Mouse (Mus musculus): ENCODE data around the gene H2-T24. TPM values are rescaled to one million over a fixed set of nuclear protein-coding genes. Genes with fewer than 3 reads are reported as not detected.

Gene H2-T24
- total and polyA plus RNA-seq, 3 experiments, result 14.1 to 25.9 TPM; not detected in 1

- H3K27ac ChIP-seq (ENCODE audit: control insufficient read depth, low read depth, low read length), result peak overlapping the region; percentile 97
- peaks cover 2 to 60% of the 10 kb centered on the region in 2 experiments; a peak in 3 of 4 replicates for H3K36me3 ChIP-seq (ENCODE audit: control insufficient read depth in 1 of 2, insufficient read depth in 2 of 2, low read length in 2 of 2)
- no peaks in the 10 kb centered on the region for H3K27me3 ChIP-seq (ENCODE audit: control insufficient read depth in 1 of 2, insufficient read depth in 2 of 2, low read length in 2 of 2)
- peaks cover 61% of the 10 kb centered on the region for H3K79me2 ChIP-seq (ENCODE audit: control insufficient read depth, insufficient read depth, low read length, poor library complexity)
- peak; percentile 42 for DNase-seq (ENCODE audit: low read depth, low spot score)
- H3K4me1 ChIP-seq (ENCODE audit: control insufficient read depth in 1 of 2, insufficient read depth in 2 of 2, low read length in 2 of 2), result peaks cover 42 to 55% of the 10 kb centered on the region in 2 experiments
- H3K9me3 ChIP-seq (replicated peaks; ENCODE audit: insufficient read depth, low read length), result no peaks in the 10 kb centered on the region
- no peak overlapping the region for H3K4me3 ChIP-seq (ENCODE audit: control insufficient read depth in 1 of 2, insufficient read depth in 1 of 2, low read depth in 2 of 2, low read length in 2 of 2)
- TF ChIP-seq ZNF384 (IDR thresholded peaks at IDR 0.05; ENCODE audit: low read depth, low read length), result no peak
- TF ChIP-seq SIN3A (IDR thresholded peaks at IDR 0.05; ENCODE audit: low read length), result 0 out of 2 replicates have a peak, but pooled peaks have one; percentile 8
- H3K9ac ChIP-seq (ENCODE audit: control insufficient read depth, low read depth, low read length, poor library complexity, severe bottlenecking), result no peak overlapping the region
Measured at GRCm38 (mm10) chr17:36025197-36025596, 4.8 kb upstream of the H2-T24 start.

- peak; percentile 81 for DNase-seq (ENCODE audit: low read depth, low spot score)
- Histone ChIP-seq H3K79me2 (ENCODE audit: control insufficient read depth, insufficient read depth, low read length, poor library complexity) (peaks cover 67% of the 10 kb centered on the region), H3K9ac (ENCODE audit: control insufficient read depth, low read depth, low read length, poor library complexity, severe bottlenecking) (peak overlapping the region; percentile 39), H3K4me1 (ENCODE audit: control insufficient read depth in 1 of 2, insufficient read depth in 2 of 2, low read length in 2 of 2) (peaks cover 38 to 52% of the 10 kb centered on the region in 2 experiments), H3K27ac (ENCODE audit: control insufficient read depth, low read depth, low read length) (peak overlapping the region; percentile 97), H3K36me3 (ENCODE audit: control insufficient read depth in 1 of 2, insufficient read depth in 2 of 2, low read length in 2 of 2) (peaks cover 2 to 57% of the 10 kb centered on the region in 2 experiments; a peak in 3 of 4 replicates), H3K27me3 (ENCODE audit: control insufficient read depth in 1 of 2, insufficient read depth in 2 of 2, low read length in 2 of 2) (no peaks in the 10 kb centered on the region), H3K9me3 (replicated peaks; ENCODE audit: insufficient read depth, low read length) (no peaks in the 10 kb centered on the region), H3K4me3 (ENCODE audit: control insufficient read depth in 1 of 2, insufficient read depth in 1 of 2, low read depth in 2 of 2, low read length in 2 of 2) (peak overlapping the region; percentile 19 to 33)
- peak; percentile 76; the same call in 1 of the 2 replicates for TF ChIP-seq MYC (IDR thresholded peaks at IDR 0.05; ENCODE audit: low read depth, low read length)
- TF ChIP-seq TBP (IDR thresholded peaks at IDR 0.05; ENCODE audit: low read depth, low read length), result peak; percentile 73; the same call in 1 of the 2 replicates
- no peak for TF ChIP-seq USF1 (IDR thresholded peaks at IDR 0.05; ENCODE audit: low read depth, low read length)
- peak; percentile 96 for TF ChIP-seq SIN3A (IDR thresholded peaks at IDR 0.05; ENCODE audit: low read length)
- TF ChIP-seq JUND (IDR thresholded peaks at IDR 0.05; ENCODE audit: low read depth, low read length), result 0 out of 2 replicates have a peak, but pooled peaks have one; percentile 62
- TF ChIP-seq E2F4 (IDR thresholded peaks at IDR 0.05; ENCODE audit: borderline replicate concordance, low read depth, low read length), result no peak
- peak; percentile 88 for TF ChIP-seq GATA1 (IDR thresholded peaks at IDR 0.05; ENCODE audit: low read depth, low read length)
- no peak for TF ChIP-seq MAFK (IDR thresholded peaks at IDR 0.05; ENCODE audit: borderline replicate concordance, low read depth, low read length)
- 0 out of 2 replicates have a peak, but pooled peaks have one; percentile 39 for TF ChIP-seq ELF1 (IDR thresholded peaks at IDR 0.05; ENCODE audit: low read depth, low read length)
- no peak for TF ChIP-seq GABPA (IDR thresholded peaks at IDR 0.05; ENCODE audit: low read depth, low read length)
- TF ChIP-seq TAL1 (IDR thresholded peaks at IDR 0.05; ENCODE audit: low read length), result no peak
- TF ChIP-seq TCF12 (IDR thresholded peaks at IDR 0.05; ENCODE audit: low read depth, low read length), result peak; percentile 54
- peak; percentile 90 for TF ChIP-seq MXI1 (IDR thresholded peaks at IDR 0.05; ENCODE audit: low read depth, low read length)
- TF ChIP-seq RAD21 (IDR thresholded peaks at IDR 0.05; ENCODE audit: low read depth, low read length), result no peak
- TF ChIP-seq BHLHE40 (IDR thresholded peaks at IDR 0.05; ENCODE audit: borderline replicate concordance, low read depth, low read length), result 0 out of 2 replicates have a peak, but pooled peaks have one; percentile 1
- no peak for TF ChIP-seq USF2 (IDR thresholded peaks at IDR 0.05; ENCODE audit: borderline replicate concordance in 1 of 2, insufficient read depth in 1 of 2, low read depth in 1 of 2, low read length in 2 of 2)
- no peak for TF ChIP-seq POLR2AphosphoS2 (IDR thresholded peaks at IDR 0.05; ENCODE audit: low read length)
- TF ChIP-seq MAZ (IDR thresholded peaks at IDR 0.05; ENCODE audit: low read depth, low read length), result peak; percentile 19; the same call in 1 of the 2 replicates
- no peak for TF ChIP-seq CHD2 (IDR thresholded peaks at IDR 0.05; ENCODE audit: low read length)
- peak; percentile 97 for TF ChIP-seq ETS1 (IDR thresholded peaks at IDR 0.05; ENCODE audit: low read depth, low read length)
- TF ChIP-seq EP300 (IDR thresholded peaks at IDR 0.05; ENCODE audit: low read depth in 1 of 2, low read length in 2 of 2), result peak; percentile 76 to 81
- no peak for TF ChIP-seq UBTF (IDR thresholded peaks at IDR 0.05; ENCODE audit: borderline replicate concordance, insufficient read depth, low read depth, low read length)
- no peak for TF ChIP-seq SMC3 (IDR thresholded peaks at IDR 0.05; ENCODE audit: low read depth, low read length)
- TF ChIP-seq POLR2A (IDR thresholded peaks at IDR 0.05; ENCODE audit: control insufficient read depth in 1 of 2, insufficient read depth in 1 of 2, low read depth in 1 of 2, low read length in 2 of 2, poor library complexity in 1 of 2), result peak in 1 of 2 experiments; percentile 55; a peak in 2 of 4 replicates
- TF ChIP-seq NELFE (IDR thresholded peaks at IDR 0.05; ENCODE audit: low read depth, low read length), result peak; percentile 33; the same call in 1 of the 2 replicates
- TF ChIP-seq RCOR1 (IDR thresholded peaks at IDR 0.05; ENCODE audit: low read depth, low read length), result peak; percentile 39; the same call in 1 of the 2 replicates
- TF ChIP-seq MEF2A (IDR thresholded peaks at IDR 0.05; ENCODE audit: extremely low read depth, insufficient replicate concordance, low read depth, low read length, poor library complexity, severe bottlenecking), result no peak
Measured at GRCm38 (mm10) chr17:36023710-36024654, 3.6 kb upstream of the H2-T24 start.

Measured in MEL (cell line).